Mouse (Mus musculus): Measurements from ENCODE around the gene Gm21292. TPM values are rescaled to one million over a fixed set of nuclear protein-coding genes. Genes with fewer than 3 reads are reported as not detected.
"Not testable (repeated sequence)": the region's sequence is repeated elsewhere in the genome, so short reads cannot be mapped to it uniquely, and the experiment has no call there.

Gene Gm21292
- polyA plus RNA-seq (2016; fragmentation: Nextera tagmentation; extraction: Ambion mirVana), result not detected in 2 replicates

GRCm38 (mm10) chrY:9133824-9134223 is at the start of gene Gm21292:
TSS of gene Gm21292 (minus strand) at chrY:9133924.
- not testable (repeated sequence) for H3K4me1 ChIP-seq; H3K4me3 ChIP-seq; H3K27me3 ChIP-seq (ENCODE audit: low read depth, poor library complexity, severe bottlenecking); H3K9me3 ChIP-seq (replicated peaks); DNase-seq (ENCODE audit: low spot score); H3K27ac ChIP-seq (replicated peaks); H3K36me3 ChIP-seq
- 70% methylated on average over 2 of the region's 2 CpGs for WGBS

Other genes with a start within 250 kb of the Gm21292 start
- not detected in 2 replicates for gene Gm21721, start 68.3 kb upstream of the Gm21292 start, polyA plus RNA-seq (2016; fragmentation: Nextera tagmentation; extraction: Ambion mirVana)
- gene Gm21812, start 213.3 kb upstream of the Gm21292 start, polyA plus RNA-seq (2016; fragmentation: Nextera tagmentation; extraction: Ambion mirVana), result not detected in 2 replicates